Mouse (Mus musculus): ENCODE data around the gene Znhit6.

Gene Znhit6

GRCm38 (mm10) chr3:145605437-145606123 is 29.6 kb downstream of the Znhit6 start:
- no peak for DNase-seq (ENCODE audit: low read depth)

GRCm38 (mm10) chr3:145608320-145608719 is 32.3 kb downstream of the Znhit6 start:
- DNase-seq (ENCODE audit: low read depth): no peak

GRCm38 (mm10) chr3:145612662-145613061 is 36.7 kb downstream of the Znhit6 start:
- DNase-seq (ENCODE audit: low read depth): peak; percentile 58

GRCm38 (mm10) chr3:145613234-145613633 is 37.2 kb downstream of the Znhit6 start:
- no peak for DNase-seq (ENCODE audit: low read depth)

- no peak for DNase-seq (ENCODE audit: low read depth)
These were observed 38.5 kb downstream of the Znhit6 start for GRCm38 (mm10) chr3:145614362-145615115.

GRCm38 (mm10) chr3:145618299-145618698 is 42.3 kb downstream of the Znhit6 start:
- no peak for DNase-seq (ENCODE audit: low read depth)

GRCm38 (mm10) chr3:145619621-145620365 is 43.8 kb downstream of the Znhit6 start:
- no peak for DNase-seq (ENCODE audit: low read depth)

GRCm38 (mm10) chr3:145621209-145621608 is 45.2 kb downstream of the Znhit6 start:
- no peak for DNase-seq (ENCODE audit: low read depth)

- no peak for DNase-seq (ENCODE audit: low read depth)
These were observed 47.0 kb downstream of the Znhit6 start for GRCm38 (mm10) chr3:145623047-145623446.

GRCm38 (mm10) chr3:145624786-145625185 is 48.8 kb downstream of the Znhit6 start:
- DNase-seq (ENCODE audit: low read depth): no peak

GRCm38 (mm10) chr3:145625546-145625945 is 49.5 kb downstream of the Znhit6 start:
- no peak for DNase-seq (ENCODE audit: low read depth)

GRCm38 (mm10) chr3:145626063-145626462 is 50.1 kb downstream of the Znhit6 start:
- no peak for DNase-seq (ENCODE audit: low read depth)

GRCm38 (mm10) chr3:145627830-145628229 is 51.8 kb downstream of the Znhit6 start:
- peak; percentile 62 for DNase-seq (ENCODE audit: low read depth)

GRCm38 (mm10) chr3:145628643-145629042 is 52.6 kb downstream of the Znhit6 start:
- no peak for DNase-seq (ENCODE audit: low read depth)

- peak; percentile 70 for DNase-seq (ENCODE audit: low read depth)
These were observed 56.9 kb downstream of the Znhit6 start for GRCm38 (mm10) chr3:145632888-145633287.

GRCm38 (mm10) chr3:145634002-145634710 is 58.2 kb downstream of the Znhit6 start:
- DNase-seq (ENCODE audit: low read depth): no peak

- DNase-seq (ENCODE audit: low read depth): no peak
These were observed 64.2 kb downstream of the Znhit6 start for GRCm38 (mm10) chr3:145640170-145640569.

GRCm38 (mm10) chr3:145640583-145640982 is 64.6 kb downstream of the Znhit6 start:
- DNase-seq (ENCODE audit: low read depth): no peak

- no peak for DNase-seq (ENCODE audit: low read depth)
These were observed 65.2 kb downstream of the Znhit6 start for GRCm38 (mm10) chr3:145641036-145641685.

GRCm38 (mm10) chr3:145641878-145642277 is 65.9 kb downstream of the Znhit6 start:
- DNase-seq (ENCODE audit: low read depth): peak; percentile 43

GRCm38 (mm10) chr3:145642861-145643260 is 66.9 kb downstream of the Znhit6 start:
- no peak for DNase-seq (ENCODE audit: low read depth)

GRCm38 (mm10) chr3:145645463-145645862 is 69.5 kb downstream of the Znhit6 start:
- peak; percentile 33 for DNase-seq (ENCODE audit: low read depth)
